Mouse (Mus musculus): ENCODE measurements around the gene Myo1b. TPM values are rescaled to one million over a fixed set of nuclear protein-coding genes. Genes with fewer than 3 reads are reported as not detected.

The Myo1b gene
- total RNA-seq, 2 experiments from 2014 or later: 51.4 to 53.3 TPM

- no peak for DNase-seq (ENCODE audit: extremely low spot score in 1 of 2, low spot score in 2 of 2)
- intact Hi-C loops (cut with DNase I): no loop called here
Measured at GRCm38 (mm10) chr1:51814854-51815630, 100.8 kb downstream of the Myo1b start.

- intact Hi-C loops (cut with DNase I): no loop called here
- no peak for DNase-seq (ENCODE audit: extremely low spot score in 1 of 2, low spot score in 2 of 2)
Measured at GRCm38 (mm10) chr1:51808847-51809246, 107.0 kb downstream of the Myo1b start.

- intact Hi-C loops (cut with DNase I): no loop called here
- DNase-seq (ENCODE audit: extremely low spot score in 1 of 2, low spot score in 2 of 2): no peak
Measured at GRCm38 (mm10) chr1:51808228-51808627, 107.6 kb downstream of the Myo1b start.

DNA sequence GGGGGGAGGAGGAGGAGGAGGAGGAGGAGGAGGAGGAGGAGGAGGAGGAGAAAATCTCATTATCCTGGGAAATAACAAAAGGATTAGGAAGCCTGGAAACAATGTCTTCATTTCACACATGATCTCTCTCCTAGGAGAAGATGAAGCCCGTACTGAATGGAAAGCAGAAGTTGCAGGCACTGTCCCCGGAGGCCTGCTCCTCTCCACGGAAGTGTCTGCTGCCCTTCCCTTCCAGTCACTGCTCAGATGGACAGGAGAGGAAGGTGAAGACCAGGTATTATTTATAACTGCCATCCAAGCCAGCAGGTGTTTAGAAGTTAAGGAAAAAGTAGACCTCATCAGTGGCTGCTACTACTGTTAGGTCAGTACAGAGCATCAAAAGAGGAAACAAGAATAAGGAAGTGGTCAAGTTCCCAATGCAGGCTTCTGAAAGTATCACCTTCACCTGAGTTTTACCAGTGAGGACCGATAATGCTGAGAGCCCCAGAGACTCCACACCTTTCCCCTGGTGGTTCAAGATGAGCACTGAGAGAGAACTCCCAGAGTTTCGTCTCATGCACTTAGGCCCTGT lies 110.7 kb downstream of the Myo1b start:
- intact Hi-C loops (cut with DNase I): no loop called here
- DNase-seq (ENCODE audit: extremely low spot score in 1 of 2, low spot score in 2 of 2): no peak

DNA sequence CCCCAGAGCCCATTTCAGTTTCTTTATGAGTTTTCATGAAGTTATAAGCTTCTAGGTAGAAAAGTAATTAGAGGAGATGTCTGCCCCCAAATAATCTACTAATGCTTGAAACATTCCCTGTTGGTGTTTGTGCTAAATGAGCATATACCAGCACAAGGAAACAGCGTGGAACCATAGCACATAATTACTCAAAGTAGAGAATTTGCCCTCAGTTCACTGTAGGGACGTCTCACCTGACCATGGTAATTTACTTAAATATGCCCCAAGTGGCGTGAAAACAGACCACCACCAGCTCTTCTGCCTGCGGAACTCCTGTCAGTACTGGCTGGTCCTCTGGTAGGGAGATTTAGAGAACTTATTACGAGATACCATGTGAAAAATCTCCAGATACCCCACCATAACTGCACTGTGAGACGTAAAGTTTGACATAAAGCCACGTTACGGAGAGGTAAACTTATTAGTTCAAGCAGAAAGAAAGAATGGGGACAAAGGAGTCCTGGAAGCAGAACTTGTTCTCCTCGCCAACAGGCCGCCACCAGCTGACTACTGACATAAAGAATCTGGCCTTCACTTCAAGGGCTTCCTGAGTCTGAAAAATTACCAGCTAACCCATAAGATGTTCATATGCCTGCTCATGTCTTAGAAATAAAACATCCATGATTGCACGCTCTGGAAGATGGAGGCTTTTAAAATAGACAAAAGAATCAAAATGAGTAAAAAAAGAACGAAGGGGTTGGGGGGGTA lies 111.4 kb downstream of the Myo1b start:
- intact Hi-C loops (cut with DNase I): no loop called here
- DNase-seq (ENCODE audit: extremely low spot score in 1 of 2, low spot score in 2 of 2): no peak

GRCm38 (mm10) chr1:51798011-51798471 lies 117.8 kb downstream of the Myo1b start:
- intact Hi-C loops (cut with DNase I): no loop called here
- DNase-seq (ENCODE audit: extremely low spot score in 1 of 2, low spot score in 2 of 2): no peak

DNA sequence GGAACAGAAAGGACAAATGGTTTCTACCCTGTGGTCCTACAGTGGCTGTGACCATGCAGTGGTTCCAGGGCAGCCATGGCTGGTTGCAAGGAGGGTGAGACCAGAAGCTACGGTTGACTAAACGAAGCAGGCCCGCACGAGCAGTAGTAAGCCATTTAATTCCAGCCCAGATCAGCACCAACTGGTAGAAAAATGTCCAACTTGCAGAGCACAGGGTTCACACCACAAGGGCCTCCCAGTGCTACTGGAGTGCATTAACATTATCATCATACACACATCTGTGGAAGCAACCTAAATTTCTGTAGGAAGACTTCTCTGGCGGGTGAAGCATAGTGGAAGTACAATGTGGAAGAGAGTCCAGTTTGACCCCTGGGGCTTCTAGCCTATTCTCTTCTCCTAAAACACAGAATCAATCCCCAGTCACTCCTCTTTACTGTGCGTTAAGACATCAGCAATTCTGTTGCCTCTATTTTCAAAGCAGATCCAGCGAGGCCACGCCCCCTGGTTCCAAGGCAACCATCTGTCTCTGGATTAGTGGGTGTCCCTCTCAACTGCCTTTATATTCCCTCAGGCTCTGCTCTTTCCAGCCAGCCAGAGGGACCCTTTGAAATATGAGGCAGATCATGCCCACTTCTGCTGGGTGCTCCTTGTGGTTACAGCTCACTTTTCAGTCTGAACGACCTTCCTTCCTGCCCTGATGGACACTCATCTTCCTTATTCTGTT lies 120.1 kb downstream of the Myo1b start:
- no peak for DNase-seq (ENCODE audit: extremely low spot score in 1 of 2, low spot score in 2 of 2)
- intact Hi-C loops (cut with DNase I): no loop called here

DNA sequence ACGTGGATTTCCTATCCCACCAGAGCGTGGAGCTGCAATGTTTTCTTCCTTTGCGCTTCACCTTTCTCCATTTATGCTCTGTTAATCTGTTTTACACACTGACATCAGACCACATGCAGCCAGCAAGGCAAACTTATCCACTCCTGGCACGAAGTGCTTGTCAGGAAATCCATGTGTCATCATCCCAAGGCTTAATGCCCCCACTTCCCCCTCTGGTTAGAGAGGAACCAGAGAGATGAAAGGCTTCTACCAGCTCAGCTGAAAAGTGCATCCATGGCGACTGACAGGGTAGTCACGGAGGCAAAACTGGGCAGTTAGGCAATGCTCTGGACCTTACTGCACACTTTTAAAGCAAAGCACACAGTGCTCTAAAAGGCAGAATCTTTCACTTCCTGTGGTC lies 126.6 kb downstream of the Myo1b start:
- intact Hi-C loops (cut with DNase I): no loop called here
- DNase-seq (ENCODE audit: extremely low spot score in 1 of 2, low spot score in 2 of 2): no peak

DNA sequence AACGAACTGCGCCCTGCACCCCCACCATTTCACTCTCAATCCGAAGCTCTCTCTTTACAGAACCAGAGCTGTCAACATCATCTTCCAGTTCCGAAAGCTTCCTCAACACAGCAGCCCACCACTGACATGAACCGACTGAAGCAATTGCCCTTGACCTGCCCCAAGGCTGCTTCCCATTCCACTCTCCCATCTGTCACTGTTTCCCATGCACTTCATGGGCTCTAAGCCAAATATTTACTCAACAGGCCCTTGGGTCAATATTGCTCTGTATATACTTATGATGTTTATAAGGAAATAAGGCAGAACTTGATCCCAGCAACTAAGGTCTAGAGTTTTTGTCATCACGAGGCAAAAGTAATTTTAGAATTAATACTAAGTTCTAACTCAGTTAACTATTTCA lies 133.8 kb downstream of the Myo1b start:
- intact Hi-C loops (cut with DNase I): no loop called here

DNA sequence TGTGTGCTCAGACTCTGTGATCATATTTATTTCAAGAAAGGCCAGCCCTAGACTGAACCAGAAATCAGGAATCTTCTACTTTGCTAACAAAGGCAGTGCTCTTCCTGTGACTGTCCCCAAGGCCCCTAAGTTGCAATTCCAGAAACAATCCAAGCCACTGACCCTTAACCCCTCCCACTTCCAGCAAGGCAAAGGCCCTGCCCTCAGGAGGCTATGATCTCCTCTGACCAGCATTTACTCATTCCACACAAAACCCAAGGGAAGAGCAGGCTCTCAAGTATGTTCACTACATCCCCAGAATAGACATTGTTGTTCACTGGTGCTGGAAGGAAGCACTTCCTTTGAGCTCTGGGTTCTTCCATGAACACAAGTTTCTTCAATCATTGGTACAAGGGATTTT lies 135.5 kb downstream of the Myo1b start:
- intact Hi-C loops (cut with DNase I): no loop called here
- DNase-seq (ENCODE audit: extremely low spot score in 1 of 2, low spot score in 2 of 2): peak in 1 of 2 experiments; percentile 46

More for the DNA sequence above, 133.8 kb downstream of the Myo1b start:
- no peak for DNase-seq (ENCODE audit: extremely low spot score in 1 of 2, low spot score in 2 of 2)

- no peak for DNase-seq (ENCODE audit: extremely low spot score in 1 of 2, low spot score in 2 of 2)
- intact Hi-C loops (cut with DNase I): no loop called here
Measured at GRCm38 (mm10) chr1:51778241-51778640, 137.6 kb downstream of the Myo1b start.

DNA sequence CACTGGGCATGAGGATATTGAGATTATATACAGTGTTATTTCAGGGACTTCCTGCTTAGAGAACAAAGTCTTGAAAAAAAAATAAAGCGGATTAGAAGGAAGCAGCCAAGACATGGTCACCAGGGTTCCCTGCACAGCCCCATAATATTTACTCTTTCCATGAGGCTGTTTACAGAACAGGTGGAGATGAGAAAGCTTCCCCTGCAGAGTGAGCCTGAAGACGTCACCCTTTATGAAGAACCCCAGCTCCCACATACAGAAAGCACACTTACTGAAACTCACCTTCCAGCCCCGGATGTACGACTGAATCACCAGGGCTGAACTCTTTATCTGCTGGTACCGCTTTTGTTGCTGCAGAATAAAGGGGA lies 145.4 kb downstream of the Myo1b start:
- DNase-seq (ENCODE audit: extremely low spot score in 1 of 2, low spot score in 2 of 2): peak in 1 of 2 experiments; percentile 37
- intact Hi-C loops (cut with DNase I): no loop called here

GRCm38 (mm10) chr1:51769815-51770503 lies 145.9 kb downstream of the Myo1b start:
- intact Hi-C loops (cut with DNase I): no loop called here
- peak in 1 of 2 experiments; percentile 72 for DNase-seq (ENCODE audit: extremely low spot score in 1 of 2, low spot score in 2 of 2)

DNA sequence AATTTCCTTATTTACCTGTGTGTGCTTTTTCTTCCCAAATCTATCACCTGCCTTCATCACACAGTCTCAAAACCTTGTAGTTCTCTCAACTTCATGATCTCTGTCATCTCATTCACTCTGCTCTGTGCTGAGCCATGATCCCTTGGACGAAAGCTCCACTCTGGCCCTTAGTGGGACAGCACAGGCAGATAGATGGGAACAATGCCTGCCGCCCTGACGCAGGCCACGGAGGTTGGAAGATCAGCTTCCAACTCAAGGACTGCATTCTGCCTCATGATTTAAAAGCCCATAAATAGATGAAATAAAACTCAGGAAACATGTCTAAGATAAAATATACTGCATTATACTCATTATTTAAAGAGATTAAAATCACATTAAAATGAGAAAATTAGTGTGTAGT lies 149.6 kb downstream of the Myo1b start:
- intact Hi-C loops (cut with DNase I): no loop called here
- no peak for DNase-seq (ENCODE audit: extremely low spot score in 1 of 2, low spot score in 2 of 2)

GRCm38 (mm10) chr1:51765156-51765555 lies 150.7 kb downstream of the Myo1b start:
- intact Hi-C loops (cut with DNase I): no loop called here
- no peak for DNase-seq (ENCODE audit: extremely low spot score in 1 of 2, low spot score in 2 of 2)

- no peak for DNase-seq (ENCODE audit: extremely low spot score in 1 of 2, low spot score in 2 of 2)
- intact Hi-C loops (cut with DNase I): no loop called here
Measured at GRCm38 (mm10) chr1:51759657-51760056, 156.2 kb downstream of the Myo1b start.

DNA sequence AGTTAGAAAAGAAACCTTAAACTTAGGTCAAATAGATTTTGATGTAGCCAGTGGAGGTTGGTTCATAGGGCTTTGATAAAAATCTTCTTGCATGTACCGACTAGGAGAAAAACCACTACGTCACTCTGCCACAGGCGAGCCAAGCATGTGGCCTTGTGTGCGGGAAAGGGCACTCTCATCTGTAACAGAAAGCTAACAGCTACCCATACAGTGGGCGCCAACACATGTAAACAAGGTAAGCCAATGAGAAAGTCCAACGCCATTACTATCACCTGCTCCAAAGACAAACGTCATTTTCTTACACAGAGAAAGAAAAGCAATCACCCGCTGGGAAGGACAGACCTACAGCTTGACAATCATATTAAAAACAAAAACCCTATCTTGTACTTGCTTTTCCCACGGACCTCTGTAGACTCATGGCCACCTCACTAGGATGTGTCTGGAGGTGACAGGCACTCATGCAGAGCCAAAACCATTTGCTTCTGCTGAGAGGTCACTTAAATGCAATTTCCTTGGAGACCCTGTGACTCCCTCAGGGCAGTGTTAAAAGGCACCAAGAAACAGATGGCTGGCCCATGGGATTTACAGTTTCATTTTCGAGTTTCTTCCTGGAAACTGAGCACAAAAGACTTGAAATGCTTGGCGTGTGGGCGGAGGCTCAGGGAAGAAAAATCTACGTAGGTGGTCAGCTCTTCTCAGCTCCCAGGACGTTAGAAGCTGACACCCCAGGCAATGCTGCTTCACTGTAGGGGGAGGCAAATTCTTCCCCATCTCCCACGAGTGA lies 157.4 kb downstream of the Myo1b start:
- intact Hi-C loops (cut with DNase I): no loop called here
- DNase-seq (ENCODE audit: extremely low spot score in 1 of 2, low spot score in 2 of 2): peak in 1 of 2 experiments; percentile 45

DNA sequence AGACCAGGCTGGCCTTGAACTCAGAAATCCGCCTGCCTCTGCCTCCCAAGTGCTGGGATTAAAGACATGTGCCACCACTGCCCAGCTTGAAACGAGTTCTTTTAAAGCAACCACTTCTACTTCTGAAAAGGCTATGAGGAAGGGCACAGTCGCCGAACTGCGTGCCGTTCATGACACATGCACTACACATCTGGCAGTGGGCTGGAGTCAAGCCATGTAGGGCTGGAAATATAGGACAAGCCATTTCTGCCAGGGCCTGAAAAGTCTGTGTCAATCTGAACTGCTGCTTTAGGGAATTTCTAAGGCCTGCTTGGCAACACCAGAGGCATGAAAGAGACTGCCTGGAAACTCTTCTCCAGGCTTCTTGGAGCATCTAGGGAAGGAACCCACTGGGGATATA lies 162.2 kb downstream of the Myo1b start:
- intact Hi-C loops (cut with DNase I): no loop called here
- no peak for DNase-seq (ENCODE audit: extremely low spot score in 1 of 2, low spot score in 2 of 2)

All from left cerebral cortex, postnatal 10 days (tissue).